Mouse (Mus musculus) liver, adult 2 months (tissue): ENCODE data around the gene Trim14.

ENCODE experiments used
- CTCF ChIP-seq: fragments of 200-500 bp; IDR thresholded peaks from 2 replicates; pipeline ENCODE4 v1.5.1; 2011; ENCODE audit warnings: low read depth, low read length, control low read depth
- POLR2A ChIP-seq: fragments of 200-500 bp; IDR thresholded peaks from 2 replicates; pipeline ENCODE4 v1.6.1; 2011; ENCODE audit warnings: low read length, control low read depth; ENCODE audit not compliant: insufficient read depth; ENCODE audit errors: extremely low read depth

DNA sequence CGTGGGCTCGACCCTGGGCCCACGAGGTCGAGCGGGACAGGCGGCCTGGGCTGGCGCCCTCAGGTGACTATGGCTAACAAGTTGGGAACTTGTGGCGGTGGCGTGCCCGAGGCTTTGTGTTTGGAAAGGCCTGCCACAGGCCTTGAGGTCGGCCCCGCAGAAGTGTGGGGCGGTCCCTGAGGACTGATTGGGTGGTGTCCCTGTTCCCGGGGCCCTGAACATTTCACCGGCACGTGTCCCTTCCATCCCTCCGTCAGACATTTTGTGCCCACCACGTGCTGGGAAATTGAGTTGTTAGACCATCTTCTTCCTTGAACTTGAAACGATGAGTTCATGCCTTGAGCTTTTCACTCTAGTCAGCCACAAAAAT is 83.5 kb downstream of the Trim14 start:
- no peak for TF ChIP-seq CTCF
- TF ChIP-seq POLR2A: no peak
